Mouse (Mus musculus) kidney, adult 2 months (tissue): ENCODE data around the gene Mpl. TPM values are rescaled to one million over a fixed set of nuclear protein-coding genes. Genes with fewer than 3 reads are reported as not detected.

Experiments used
- DNase-seq: peaks from one replicate; pipeline ENCODE4 v3.0.0; 2021
- H3K27ac ChIP-seq: fragments of 200-500 bp; 2 replicates; pipeline ENCODE4 v1.5.1; 2012; ENCODE audit warnings: low read depth, low read length, control low read depth, inconsistent platforms; ENCODE audit not compliant: insufficient read depth
- H3K27me3 ChIP-seq: fragments of 200-500 bp; replicated peaks from 2 replicates; pipeline ENCODE4 v1.6.1; 2012; ENCODE audit warnings: mild to moderate bottlenecking, moderate library complexity, low read length, inconsistent platforms; ENCODE audit not compliant: control insufficient read depth, insufficient read depth
- H3K36me3 ChIP-seq: fragments of 200-500 bp; 2 replicates; pipeline ENCODE4 v1.6.1; 2012; ENCODE audit warnings: mild to moderate bottlenecking, moderate library complexity, low read length, inconsistent platforms; ENCODE audit not compliant: control insufficient read depth, insufficient read depth
- H3K4me1 ChIP-seq: fragments of 200-500 bp; 2 replicates; pipeline ENCODE4 v1.6.1; 2011; ENCODE audit warnings: low read length; ENCODE audit not compliant: control insufficient read depth, insufficient read depth
- H3K4me3 ChIP-seq: fragments of 200-500 bp; 2 replicates; pipeline ENCODE4 v1.5.1; 2011; ENCODE audit warnings: mild to moderate bottlenecking, low read depth, low read length, control low read depth; ENCODE audit not compliant: insufficient read depth
- CTCF ChIP-seq: fragments of 200-500 bp; conservative IDR thresholded peaks from 2 replicates; pipeline ENCODE4 v1.5.1; 2011; ENCODE audit warnings: low read depth, mild to moderate bottlenecking, control low read depth, low read length, moderate library complexity, mixed read lengths; ENCODE audit not compliant: insufficient read depth, insufficient read length
- POLR2A ChIP-seq: fragments of 200-500 bp; IDR thresholded peaks from one replicate; pipeline ENCODE4 v1.6.1; 2011; ENCODE audit warnings: low read depth, low read length, control low read depth
- WGBS: fragments of 180-500 bp; shearing (Covaris S2); methylation state at CpG from one replicate; pipeline ENCODE4 v1.1.7; 2018; 5-methylcytosine and 5-hydroxymethylcytosine counted together
- polyA plus RNA-seq: library from polyadenylated mRNA; depleted of rRNA; stranded (reverse); fragments of >200 nt; gene quantifications from 2 replicates; pipeline ENCODE4 v1.2.3, GENCODE M21; 2012

Gene Mpl
- polyA plus RNA-seq, 1 experiment, result 0.03 TPM

DNA sequence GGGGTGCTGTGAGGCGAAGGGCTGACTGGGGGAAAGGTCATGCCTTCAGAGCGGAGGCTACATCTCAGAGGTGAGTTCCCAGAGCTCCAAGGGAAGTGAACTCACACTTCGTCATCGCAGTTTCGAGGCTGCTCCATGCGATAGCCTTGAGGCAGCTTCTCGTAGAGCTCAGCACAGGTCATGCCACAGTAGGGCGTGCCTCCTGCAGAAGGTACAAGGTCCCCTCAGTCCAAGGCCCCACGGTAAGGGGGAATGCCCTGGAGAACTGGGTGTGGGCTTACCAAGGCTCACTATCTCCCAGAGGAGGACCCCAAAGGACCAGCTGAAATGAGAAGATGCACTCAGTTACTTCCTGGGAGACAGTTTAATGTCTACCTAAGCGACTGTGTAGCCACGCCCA is 15.4 kb upstream of the Mpl start:
- no peaks in the 10 kb centered on the region for H3K27me3 ChIP-seq
- no peaks in the 10 kb centered on the region for H3K36me3 ChIP-seq
- no peaks in the 10 kb centered on the region for H3K4me1 ChIP-seq
- TF ChIP-seq CTCF, result no peak
- WGBS, result 85% methylated on average over 11 of the region's 11 CpGs
- H3K27ac ChIP-seq, result no peak overlapping the region
- DNase-seq, result no peak
- no peak overlapping the region for H3K4me3 ChIP-seq

DNA sequence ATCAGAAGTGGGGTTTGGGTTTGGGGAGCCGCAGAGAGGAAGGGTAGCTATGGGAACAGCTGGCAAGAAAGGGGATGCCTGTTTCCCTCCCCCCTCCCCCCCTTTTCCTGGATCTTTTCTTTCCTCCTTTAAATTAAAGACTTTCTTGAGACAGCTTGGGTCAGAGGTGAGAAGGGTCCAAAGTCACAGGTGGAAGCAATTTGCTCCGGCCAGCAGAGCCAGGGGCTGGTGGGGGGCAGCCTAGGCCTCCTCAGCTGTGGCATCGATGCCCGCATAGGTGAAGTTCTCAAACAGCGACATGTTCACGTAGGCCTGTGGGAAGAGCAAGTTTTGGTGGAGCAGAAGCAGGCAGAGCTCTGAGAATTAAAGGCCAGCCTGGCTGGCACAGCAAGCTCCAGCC is 14.0 kb upstream of the Mpl start:
- Histone ChIP-seq H3K27ac (no peak overlapping the region), H3K27me3 (no peaks in the 10 kb centered on the region), H3K36me3 (no peaks in the 10 kb centered on the region), H3K4me3 (no peak overlapping the region), H3K4me1 (no peaks in the 10 kb centered on the region)
- no peak for TF ChIP-seq CTCF
- TF ChIP-seq POLR2A, result no peak
- no peak for DNase-seq
- 55% methylated on average over 6 of the region's 6 CpGs for WGBS

DNA sequence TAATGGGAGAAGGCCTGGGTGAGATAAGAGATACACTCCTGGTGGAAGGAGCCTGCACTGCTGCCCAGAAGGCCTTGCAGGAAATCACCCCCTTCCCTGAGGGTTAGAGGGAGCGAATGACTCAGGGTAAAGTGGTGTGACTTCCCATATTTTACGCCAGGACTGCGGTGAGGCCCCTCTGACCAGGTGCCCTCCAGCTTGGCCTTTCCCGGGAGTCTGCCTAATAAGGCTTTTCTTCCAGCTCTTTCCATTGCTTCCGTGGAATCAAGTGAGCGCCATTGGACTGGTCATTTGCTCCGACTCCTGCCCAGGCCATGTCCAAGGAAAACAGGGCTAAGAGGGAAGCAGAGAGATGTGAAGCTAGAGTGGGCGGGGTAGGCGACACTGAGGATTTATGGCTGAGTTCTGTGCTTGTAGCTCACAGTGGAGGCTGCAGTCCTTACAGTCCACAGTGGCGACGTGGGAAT is 8.4 kb upstream of the Mpl start:
- no peaks in the 10 kb centered on the region for H3K27me3 ChIP-seq
- no peaks in the 10 kb centered on the region for H3K36me3 ChIP-seq
- H3K27ac ChIP-seq, result no peak overlapping the region
- TF ChIP-seq CTCF (no peak), POLR2A (no peak)
- peak; percentile 58 for DNase-seq
- WGBS, result 32% methylated on average over 11 of the region's 11 CpGs
- no peaks in the 10 kb centered on the region for H3K4me1 ChIP-seq
- H3K4me3 ChIP-seq, result no peak overlapping the region

DNA sequence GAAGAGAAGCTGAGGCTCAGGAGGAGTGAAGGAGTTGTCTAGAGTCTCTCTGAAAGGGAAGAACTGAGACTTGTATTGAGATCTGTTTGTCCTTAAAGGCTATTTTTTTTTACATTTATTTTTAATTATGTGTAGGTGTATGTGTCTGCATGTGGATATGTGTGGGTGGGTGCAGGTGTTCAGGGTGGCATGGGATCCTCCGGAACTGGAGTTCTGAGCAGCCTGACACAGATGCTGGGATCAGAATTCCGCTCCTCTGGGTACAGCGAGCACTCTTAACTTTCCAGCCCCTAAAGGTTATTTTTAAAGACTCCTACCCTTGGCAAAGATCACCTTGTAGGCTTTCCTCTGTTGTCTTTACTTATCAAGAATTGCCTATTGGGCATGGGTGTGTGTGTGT is 7.6 kb upstream of the Mpl start:
- no peaks in the 10 kb centered on the region for H3K27me3 ChIP-seq
- H3K36me3 ChIP-seq, result no peaks in the 10 kb centered on the region
- WGBS, result 93% methylated on average over 3 of the region's 3 CpGs
- no peak for DNase-seq
- no peak overlapping the region for H3K4me3 ChIP-seq
- H3K27ac ChIP-seq, result no peak overlapping the region
- no peaks in the 10 kb centered on the region for H3K4me1 ChIP-seq
- TF ChIP-seq POLR2A, result no peak
- TF ChIP-seq CTCF, result no peak

- no peaks in the 10 kb centered on the region; the same call in 1 of the 2 replicates for H3K4me1 ChIP-seq
- peak overlapping the region; percentile 17 for H3K4me3 ChIP-seq
- 38% methylated on average over 24 of the region's 24 CpGs for WGBS
- no peaks in the 10 kb centered on the region for H3K36me3 ChIP-seq
- DNase-seq, result no peak
- no peaks in the 10 kb centered on the region for H3K27me3 ChIP-seq
- H3K27ac ChIP-seq, result no peak overlapping the region
- no peak for TF ChIP-seq CTCF
- TF ChIP-seq POLR2A, result no peak
These were observed 10.7 kb downstream of the Mpl start for GRCm38 (mm10) chr4:118446415-118447153.

DNA sequence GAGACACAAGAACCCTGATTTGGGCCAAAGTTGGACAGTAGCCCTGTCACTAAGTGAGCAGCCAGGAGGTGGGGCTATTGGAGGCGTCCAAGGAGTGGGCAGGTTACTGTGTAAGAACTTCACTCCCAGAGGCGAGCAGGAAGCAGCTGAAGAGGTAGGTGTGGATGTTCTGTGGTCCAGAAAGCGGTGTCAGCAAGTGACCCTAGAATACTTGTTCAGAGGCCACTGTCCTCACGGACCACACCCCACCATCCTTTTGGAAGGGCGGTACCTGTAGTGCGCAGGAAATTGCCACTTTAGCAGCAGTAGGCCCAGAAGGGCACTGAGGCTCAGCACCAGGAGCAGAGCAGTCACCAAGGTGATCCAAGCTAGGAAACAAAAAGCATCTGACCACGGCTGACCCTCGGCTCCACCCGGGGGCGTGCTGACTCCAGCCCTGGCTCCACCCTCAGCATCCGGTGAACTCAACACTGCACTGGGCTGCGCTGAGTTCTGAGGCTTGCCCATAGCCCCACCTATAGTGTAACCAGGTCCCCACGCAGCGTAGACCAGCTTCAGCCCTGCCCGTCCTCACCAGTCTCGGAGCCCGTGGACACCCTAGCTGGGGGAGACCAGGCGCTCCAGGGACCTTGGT is 11.4 kb downstream of the Mpl start:
- WGBS, result 15% methylated on average over 18 of the region's 18 CpGs
- H3K36me3 ChIP-seq, result no peaks in the 10 kb centered on the region
- no peaks in the 10 kb centered on the region; the same call in 1 of the 2 replicates for H3K4me1 ChIP-seq
- peak; percentile 74 for DNase-seq
- no peaks in the 10 kb centered on the region for H3K27me3 ChIP-seq
- no peak for TF ChIP-seq POLR2A
- TF ChIP-seq CTCF, result peak; percentile 46; the same call in 1 of the 2 replicates
- no peak overlapping the region for H3K27ac ChIP-seq
- peak overlapping the region; percentile 17 for H3K4me3 ChIP-seq

- WGBS, result 83% methylated on average over 10 of the region's 10 CpGs
- Histone ChIP-seq H3K4me1 (no peaks in the 10 kb centered on the region; the same call in 1 of the 2 replicates), H3K36me3 (no peaks in the 10 kb centered on the region), H3K27me3 (no peaks in the 10 kb centered on the region), H3K4me3 (no peak overlapping the region), H3K27ac (no peak overlapping the region)
- DNase-seq, result no peak
- TF ChIP-seq POLR2A, result no peak
- TF ChIP-seq CTCF, result no peak
These were observed 12.2 kb downstream of the Mpl start for GRCm38 (mm10) chr4:118445088-118445487.
